ENCODE assay signal across 22 mouse cellular contexts in the genomic region with DNA sequence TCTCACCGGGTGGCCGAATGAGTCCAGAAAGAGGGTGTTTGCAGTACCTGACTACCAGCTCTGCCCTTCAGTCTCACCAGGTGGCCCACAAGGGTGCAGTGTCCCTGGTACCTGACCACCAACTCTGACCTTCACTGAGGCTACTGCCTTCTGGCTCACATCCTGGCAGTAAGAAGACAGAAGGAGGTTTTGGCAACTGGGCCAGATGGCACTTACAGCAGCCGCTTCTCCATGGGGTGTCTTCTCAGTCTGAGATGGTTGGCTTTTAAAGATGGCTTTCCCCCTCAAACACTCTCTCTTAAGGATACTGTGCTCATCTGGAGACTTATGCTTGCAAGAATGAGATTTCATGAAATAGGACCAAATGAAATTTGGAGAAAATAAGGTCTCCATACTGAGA. TPM values are rescaled to one million over a fixed set of nuclear protein-coding genes. Genes with fewer than 3 reads are reported as not detected.
DNase-seq lines count a peak whose midpoint lies in the region; ATAC-seq and TF ChIP-seq lines count a peak whose summit lies in the region.
"Had no signal": no experiment of that assay in that cellular context is flagged by ENCODE, and none has a peak within 500 bp of the region (broad histone marks: within the 10 kb centered on the region; RNA-seq: fewer than 3 reads in every experiment).

No protein-coding gene starts in this region.

- no peak for TF ChIP-seq CTCF in hindbrain, postnatal 0 days (IDR thresholded peaks at IDR 0.05; ENCODE audit: low read depth)
- TF ChIP-seq CTCF in ES-Bruce4 (IDR thresholded peaks at IDR 0.05; ENCODE audit: low read depth, low read length): no peak

- no peaks in the 10 kb centered on the region for H3K36me3 ChIP-seq in hindbrain, postnatal 0 days (ENCODE audit: insufficient read depth, low read length)
- H3K36me3 ChIP-seq in hindbrain, embryonic 12.5 days: no peaks in the 10 kb centered on the region
- H3K36me3 ChIP-seq in ES-Bruce4 (ENCODE audit: control insufficient read depth, insufficient read depth, low read length, poor library complexity, severe bottlenecking) (no peaks in the 10 kb centered on the region), myocyte (ENCODE audit: control insufficient read depth, insufficient read depth) (no peaks in the 10 kb centered on the region)
- H3K36me3 ChIP-seq: embryonic facial prominence, embryonic 12.5 days; heart, embryonic 13.5 days; hindbrain, embryonic 13.5 days had no signal

- no peaks in the 10 kb centered on the region for H3K79me2 ChIP-seq in myocyte (ENCODE audit: control insufficient read depth, insufficient read depth)

- TF ChIP-seq EP300 in ES-Bruce4 (IDR thresholded peaks at IDR 0.05; ENCODE audit: insufficient read depth, low read depth, low read length): no peak

- 73% methylated on average over 3 of the region's 3 CpGs for WGBS in hindbrain, postnatal 0 days
- WGBS in hindbrain, embryonic 12.5 days: 77% methylated on average over 3 of the region's 3 CpGs

- H3K27me3 ChIP-seq in hindbrain, postnatal 0 days (ENCODE audit: insufficient read depth, low read length): no peaks in the 10 kb centered on the region
- peaks cover 26% of the 10 kb centered on the region for H3K27me3 ChIP-seq in hindbrain, embryonic 12.5 days
- H3K27me3 ChIP-seq in ES-Bruce4 (ENCODE audit: control insufficient read depth, insufficient read depth, low read length, poor library complexity, severe bottlenecking) (no peaks in the 10 kb centered on the region), myocyte (ENCODE audit: control insufficient read depth, insufficient read depth, insufficient read length) (no peaks in the 10 kb centered on the region)

- no peak overlapping the region for H3K4me3 ChIP-seq in hindbrain, postnatal 0 days (ENCODE audit: low read length)
- no peak overlapping the region for H3K4me3 ChIP-seq in hindbrain, embryonic 12.5 days
- no peak overlapping the region for H3K4me3 ChIP-seq in ES-Bruce4 (ENCODE audit: low read depth, low read length)
- no peak overlapping the region for H3K4me3 ChIP-seq in myocyte
- H3K4me3 ChIP-seq: embryonic facial prominence, embryonic 12.5 days; forebrain, embryonic 13.5 days; heart, adult 2 months; heart, embryonic 13.5 days; hindbrain, embryonic 13.5 days had no signal

- H3ac ChIP-seq in myocyte (ENCODE audit: control insufficient read depth, insufficient read length): no peak overlapping the region

- no peak for TF ChIP-seq POLR2A in ES-Bruce4 (IDR thresholded peaks at IDR 0.05; ENCODE audit: insufficient read depth, low read length)
- TF ChIP-seq POLR2A in myocyte (IDR thresholded peaks at IDR 0.05; ENCODE audit: insufficient read length, low read depth): no peak

- no peak overlapping the region for H3K27ac ChIP-seq in hindbrain, postnatal 0 days
- no peak overlapping the region for H3K27ac ChIP-seq in hindbrain, embryonic 12.5 days
- H3K27ac ChIP-seq in ES-Bruce4 (ENCODE audit: insufficient read depth, low read length): peak overlapping the region; percentile 4; the same call in 1 of the 2 replicates
- H3K27ac ChIP-seq: embryonic facial prominence, embryonic 12.5 days; forebrain, embryonic 13.5 days; heart, adult 2 months; heart, embryonic 13.5 days; hindbrain, embryonic 13.5 days had no signal

- DNase-seq in cerebellum, postnatal 10 days: peak; percentile 73 to 75
- DNase-seq in cerebellum, adult 8-10 months: no peak
- DNase-seq in hindbrain, postnatal 0 days (ENCODE audit: low spot score): peak; percentile 39
- no peak for DNase-seq in adrenal gland, adult 8-10 months
- DNase-seq: B cell, adult 2 months; cerebellum, adult 18-20 months; forebrain, postnatal 0 days; gastrocnemius, postnatal 14 days; heart, adult 2 months; heart, postnatal 36 days had no signal

- H3K9ac ChIP-seq in hindbrain, postnatal 0 days (replicated peaks; ENCODE audit: low read length): no peak overlapping the region
- H3K9ac ChIP-seq in hindbrain, embryonic 12.5 days: no peak overlapping the region
- H3K9ac ChIP-seq in ES-Bruce4 (ENCODE audit: low read depth, poor library complexity, severe bottlenecking): no peak overlapping the region
- H3K9ac ChIP-seq: forebrain, embryonic 13.5 days; forebrain, postnatal 0 days; heart, embryonic 13.5 days; hindbrain, embryonic 13.5 days had no signal

- peaks cover 6% of the 10 kb centered on the region; the same call in 1 of the 2 replicates for H3K4me1 ChIP-seq in hindbrain, postnatal 0 days (ENCODE audit: insufficient read depth, low read length)
- peaks cover 13% of the 10 kb centered on the region for H3K4me1 ChIP-seq in hindbrain, embryonic 12.5 days
- peaks cover 9% of the 10 kb centered on the region for H3K4me1 ChIP-seq in ES-Bruce4 (ENCODE audit: control insufficient read depth, insufficient read depth, low read length)

- H3K9me3 ChIP-seq in hindbrain, postnatal 0 days (ENCODE audit: low read length): no peaks in the 10 kb centered on the region
- no peaks in the 10 kb centered on the region for H3K9me3 ChIP-seq in hindbrain, embryonic 12.5 days (replicated peaks)
- no peaks in the 10 kb centered on the region for H3K9me3 ChIP-seq in ES-Bruce4 (replicated peaks; ENCODE audit: control insufficient read depth, insufficient read depth, low read length, poor library complexity, severe bottlenecking)
- H3K9me3 ChIP-seq: embryonic facial prominence, embryonic 12.5 days; forebrain, embryonic 13.5 days; heart, embryonic 13.5 days; hindbrain, embryonic 13.5 days had no signal

- H3K4me2 ChIP-seq in hindbrain, postnatal 0 days (ENCODE audit: low read depth, low read length): no peak overlapping the region
- H3K4me2 ChIP-seq in hindbrain, embryonic 12.5 days (replicated peaks): no peak overlapping the region
- peak overlapping the region; percentile 28 for H3K4me2 ChIP-seq in myocyte (ENCODE audit: low read depth)
- H3K4me2 ChIP-seq: embryonic facial prominence, embryonic 12.5 days; forebrain, embryonic 13.5 days; heart, embryonic 13.5 days; hindbrain, embryonic 13.5 days had no signal

- ATAC-seq in hindbrain, postnatal 0 days: no peak
- ATAC-seq in hindbrain, embryonic 12.5 days (ENCODE audit: low FRiP score): no peak
- ATAC-seq: CD4-positive, CD25-positive, alpha-beta regulatory T cell, adult 4 months; forebrain, embryonic 13.5 days; forebrain, postnatal 0 days; intestine, embryonic 16.5 days had no signal

TF ChIP-seq in myocyte, 11 proteins besides CTCF, POLR2A, EP300 and RAD21:
- no peak for TF ChIP-seq MAX (IDR thresholded peaks at IDR 0.05; ENCODE audit: low read depth)
- no peak for TF ChIP-seq POLR2AphosphoS2 (IDR thresholded peaks at IDR 0.05; ENCODE audit: insufficient read length, low read depth)
- no peak for TF ChIP-seq SRF (IDR thresholded peaks at IDR 0.05; ENCODE audit: control insufficient read depth, insufficient read length, low read depth)
- no peak for TF ChIP-seq MYOG (IDR thresholded peaks at IDR 0.05; ENCODE audit: control insufficient read depth in 1 of 3, insufficient read depth in 1 of 3, insufficient read length in 2 of 3, low read depth in 2 of 3)

RNA-seq across cellular contexts. Expression of a gene that starts 3.7 kb away (rescaled TPM):
- 0.47 and 1.8 TPM in 2 replicates for total RNA-seq in hindbrain, postnatal 0 days (2014; rRNA removed)
- 6.7 and 8.1 TPM in 2 replicates for polyA plus RNA-seq in hindbrain, postnatal 0 days (2015; fragmentation: Nextera tagmentation; extraction: Ambion mirVana)
- polyA plus RNA-seq in hindbrain, embryonic 12.5 days (2016; fragmentation: Nextera tagmentation; extraction: Ambion mirVana): 3.5 and 5.2 TPM in 2 replicates
- 1.2 and 1.4 TPM in 2 replicates for polyA plus RNA-seq in ES-Bruce4 (2011; ENCODE audit: insufficient read depth, insufficient read length, low read depth, missing spikeins)
- polyA plus RNA-seq in myocyte (2012; fragmentation: generic; extraction: Trizol): 0.40 TPM
- total RNA-seq in adrenal gland, adult 8-10 months (2022): 1 to 10 TPM; 4.6 to 8.5 (median 5.7) TPM
- total RNA-seq: common myeloid progenitor, adult 5-6 weeks; gastrocnemius, adult 18-20 months; gastrocnemius, postnatal 14 days; heart, adult 2 months; heart, postnatal 36 days; MEL had no signal
- polyA plus RNA-seq: CD4-positive, CD25-positive, alpha-beta regulatory T cell, adult 4 months; heart, adult 2 months had no signal

RNA-seq across cellular contexts. Expression of a gene that starts 27.3 kb away (rescaled TPM):
- total RNA-seq in hindbrain, postnatal 0 days (2014; rRNA removed): 36.5 and 47.2 TPM in 2 replicates
- polyA plus RNA-seq in hindbrain, postnatal 0 days (2015; fragmentation: Nextera tagmentation; extraction: Ambion mirVana): 38.6 and 38.9 TPM in 2 replicates
- 58.2 and 59.8 TPM in 2 replicates for polyA plus RNA-seq in hindbrain, embryonic 12.5 days (2016; fragmentation: Nextera tagmentation; extraction: Ambion mirVana)
- 11.3 and 11.5 TPM in 2 replicates for polyA plus RNA-seq in ES-Bruce4 (2011; ENCODE audit: insufficient read depth, insufficient read length, low read depth, missing spikeins)
- 0.34 TPM for polyA plus RNA-seq in myocyte (2012; fragmentation: generic; extraction: Trizol)
- total RNA-seq in adrenal gland, adult 8-10 months (2022): 1 to 10 TPM; 5.5 to 8.7 (median 7.0) TPM
- total RNA-seq: MEL had no signal

RNA-seq across cellular contexts. Expression of a gene that starts 51.5 kb away (rescaled TPM):
- total RNA-seq in hindbrain, postnatal 0 days (2014; rRNA removed): 31.7 and 35.9 TPM in 2 replicates
- polyA plus RNA-seq in hindbrain, postnatal 0 days (2015; fragmentation: Nextera tagmentation; extraction: Ambion mirVana): 50.8 and 54.2 TPM in 2 replicates
- 46.6 and 56.9 TPM in 2 replicates for polyA plus RNA-seq in hindbrain, embryonic 12.5 days (2016; fragmentation: Nextera tagmentation; extraction: Ambion mirVana)
- 53.6 and 62.0 TPM in 2 replicates for polyA plus RNA-seq in ES-Bruce4 (2011; ENCODE audit: insufficient read depth, insufficient read length, low read depth, missing spikeins)
- 31.9 TPM for polyA plus RNA-seq in myocyte (2012; fragmentation: generic; extraction: Trizol)
- total RNA-seq in adrenal gland, adult 8-10 months (2022): 10 to 100 TPM; 38.0 to 61.1 (median 44.6) TPM

Comparison
In these comparisons a context has a peak if more than half of its experiments do, and no peak if none do; other contexts are left out.
1. DNase-seq: peak in cerebellum, postnatal 10 days (2 of 2) and hindbrain, postnatal 0 days (single experiment); none in cerebellum, adult 8-10 months (single experiment) and adrenal gland, adult 8-10 months (single experiment).